Mouse (Mus musculus) embryonic fibroblast, embryonic 13.5 days (primary cell): ENCODE measurements around the gene Ntm.

ENCODE experiments used
- CTCF ChIP-seq: IDR thresholded peaks from 2 replicates; pipeline ENCODE4 v1.5.1; 2011; ENCODE audit warnings: mild to moderate bottlenecking, control low read depth, low read length, moderate library complexity, borderline replicate concordance; ENCODE audit not compliant: insufficient read depth
- POLR2A ChIP-seq: IDR thresholded peaks from 2 replicates; pipeline ENCODE4 v1.6.1; 2011; ENCODE audit warnings: low read depth, mild to moderate bottlenecking, control low read depth, low read length, moderate library complexity

DNA sequence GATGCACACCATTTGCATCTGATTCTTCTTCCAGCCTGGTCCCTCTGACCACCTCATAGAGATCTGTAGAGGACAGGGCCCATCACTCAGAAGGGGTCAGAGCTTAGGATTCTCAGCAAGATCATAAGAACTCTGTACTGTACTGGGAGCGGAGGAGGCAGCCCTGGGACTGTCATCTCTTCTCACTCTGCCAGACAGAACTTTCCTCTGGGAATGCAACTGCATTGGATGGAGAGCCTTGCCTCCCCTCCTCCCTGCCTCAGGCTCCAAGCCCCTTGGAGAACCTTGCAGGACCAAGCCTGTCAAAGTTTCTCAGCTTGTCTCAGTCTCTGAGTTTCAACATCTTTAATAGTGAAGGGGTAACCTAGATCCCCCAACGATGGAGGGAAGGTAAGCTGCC, 1.4 kb downstream of the Ntm start:
- TF ChIP-seq CTCF, result no peak
- no peak for TF ChIP-seq POLR2A
